Mouse (Mus musculus) layer of hippocampus, adult 8-10 months (tissue): ENCODE measurements at regions not wholly inside any gene's neighbourhood (a gene's known extent, or its start where the extent isn't known, plus 50 kb on each side); places are given as distances from the start of the nearest gene placed in this dataset.

ENCODE experiments used
- DNase-seq, 2 experiments: peaks; one replicate each; pipeline ENCODE4 v3.0.0; 2022; ENCODE audit warnings: low spot score in 2 of 2

DNA sequence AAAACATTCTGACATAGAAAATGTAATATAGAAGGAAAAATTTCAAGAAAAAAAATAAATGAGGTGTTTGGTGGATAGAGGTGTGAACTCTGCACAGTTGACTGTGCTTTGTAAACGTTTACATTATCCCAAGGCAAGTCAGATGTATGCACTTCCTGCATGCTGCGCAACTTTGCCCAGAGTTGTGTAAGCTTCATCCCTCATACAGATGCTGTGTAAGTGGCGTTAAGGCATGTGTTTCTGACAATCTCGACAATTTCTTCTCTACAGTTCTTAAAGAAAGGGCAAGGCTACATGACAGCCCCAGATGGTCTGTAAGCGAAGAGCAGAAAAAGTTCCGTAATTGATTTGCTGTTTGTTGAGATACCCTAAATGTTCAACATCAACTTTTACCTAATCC lies 476.6 kb upstream of the Pitx2 start:
- no peak for DNase-seq

DNA sequence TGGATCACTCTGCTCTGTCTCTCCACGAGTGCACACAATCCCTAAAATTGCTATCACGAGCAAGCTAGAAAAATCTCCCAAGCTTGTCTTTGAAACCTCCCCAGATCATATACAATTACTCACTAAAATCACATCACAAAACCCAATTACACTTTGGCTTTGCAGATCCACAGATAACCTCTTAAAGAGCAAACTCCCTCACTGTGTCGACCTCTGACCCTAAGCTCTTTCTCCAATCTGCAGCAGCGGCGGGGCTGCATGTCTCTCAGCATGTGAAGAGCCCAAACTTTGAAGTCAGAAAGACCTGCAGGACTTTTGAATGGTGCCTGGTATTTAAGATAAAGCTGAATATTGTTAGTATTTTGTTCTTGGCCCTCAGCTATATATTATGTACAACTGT lies 479.4 kb upstream of the Pitx2 start:
- DNase-seq = no peak

DNA sequence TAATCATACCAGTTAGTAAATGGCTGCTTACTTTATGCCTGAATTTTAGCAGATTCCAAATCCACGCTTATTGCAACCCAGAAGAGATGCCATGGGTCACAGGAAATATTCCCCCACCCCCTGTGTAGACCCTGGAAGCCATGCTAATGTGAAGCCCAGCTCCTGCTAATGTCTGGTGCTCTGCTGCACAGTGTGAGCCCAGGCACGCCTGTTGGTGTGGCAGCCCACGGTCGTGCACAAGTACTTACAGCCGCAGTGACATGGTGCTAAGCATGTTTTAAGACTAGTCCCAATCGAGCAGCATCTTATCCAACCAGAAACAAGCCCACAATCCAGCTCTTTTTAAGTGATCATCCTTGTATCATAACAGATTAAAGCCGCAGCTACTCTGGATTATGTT lies 480.5 kb upstream of the Pitx2 start:
- DNase-seq = no peak

- DNase-seq = no peak
Measured at GRCm38 (mm10) chr3:128707270-128707669, 492.4 kb upstream of the Pitx2 start.

DNA sequence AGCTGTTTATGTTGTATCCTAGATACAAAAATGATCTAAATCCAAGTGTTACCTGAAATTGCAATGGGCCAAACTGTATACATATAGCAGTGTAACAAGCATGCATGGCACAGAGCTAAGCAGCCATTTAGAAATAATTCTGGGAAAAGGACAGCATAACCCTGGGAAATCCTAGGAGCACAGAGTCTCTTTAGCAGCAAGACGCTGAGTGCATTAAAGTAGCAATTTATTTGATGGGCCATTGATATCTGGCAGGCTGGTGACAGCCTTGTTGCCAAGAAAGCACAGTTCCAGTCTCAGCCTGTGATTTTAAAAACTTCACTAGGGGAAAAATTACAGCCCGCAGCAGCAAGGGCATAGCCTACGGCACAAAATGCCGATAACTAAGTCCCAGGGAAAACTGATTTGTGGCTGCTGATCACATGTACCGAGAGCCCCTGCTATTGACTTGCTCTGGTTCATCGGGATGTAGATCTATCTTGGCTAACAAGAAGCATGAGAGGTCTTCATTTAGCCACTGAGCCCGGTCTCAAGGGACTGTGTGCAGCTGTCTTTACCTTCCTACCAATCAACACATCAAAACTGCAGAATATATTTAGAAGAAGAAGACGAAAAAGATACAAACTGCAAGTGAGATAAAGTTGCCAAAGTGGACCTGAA lies 531.1 kb upstream of the Pitx2 start:
- DNase-seq = no peak

DNA sequence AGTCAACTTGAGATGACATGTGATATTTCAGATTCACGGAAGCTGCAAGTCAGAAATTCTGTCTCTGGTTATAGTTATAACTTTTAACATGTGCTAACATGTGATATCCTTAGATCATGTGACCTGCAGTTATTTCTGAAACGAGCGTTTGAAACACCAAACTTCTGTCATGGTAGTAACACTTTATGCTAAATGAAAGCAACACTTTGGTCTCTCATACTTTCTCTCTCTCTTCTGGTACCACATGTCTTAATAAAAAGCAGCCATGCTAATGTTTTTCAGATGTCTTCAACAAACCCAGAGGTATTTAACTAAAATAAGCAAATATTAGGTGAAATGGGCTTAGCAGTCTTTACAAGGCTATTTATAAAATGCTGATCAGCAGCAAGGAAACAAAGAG lies 534.5 kb upstream of the Pitx2 start:
- no peak for DNase-seq

- no peak for DNase-seq
Measured at GRCm38 (mm10) chr3:128636960-128637755, 562.5 kb upstream of the Pitx2 start.

GRCm38 (mm10) chr3:128627696-128628095 lies 572.0 kb upstream of the Pitx2 start:
- DNase-seq = no peak

GRCm38 (mm10) chr3:128616675-128617074 lies 583.0 kb upstream of the Pitx2 start:
- no peak for DNase-seq

GRCm38 (mm10) chr3:128613657-128614056 lies 586.0 kb upstream of the Pitx2 start:
- no peak for DNase-seq

DNA sequence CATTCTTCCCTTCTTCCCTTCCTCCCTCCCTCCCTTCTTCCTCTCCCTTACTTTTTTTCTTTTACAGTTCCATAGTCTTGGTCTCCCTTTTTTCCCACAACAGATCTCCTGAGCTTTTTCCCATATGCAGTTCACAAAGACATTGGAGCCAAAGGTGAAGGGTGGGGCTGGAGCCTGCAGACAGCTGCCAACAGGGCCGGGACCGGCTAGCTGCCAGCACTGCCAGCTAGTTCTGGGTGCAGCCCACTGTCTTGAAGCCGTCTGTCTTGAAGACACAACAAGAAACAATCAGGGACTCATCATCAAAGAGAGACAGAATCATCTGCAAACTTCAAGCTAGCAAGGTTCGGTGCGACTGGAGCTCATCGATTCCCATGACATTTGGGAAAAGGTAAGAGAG lies 588.9 kb upstream of the Pitx2 start:
- no peak for DNase-seq

DNA sequence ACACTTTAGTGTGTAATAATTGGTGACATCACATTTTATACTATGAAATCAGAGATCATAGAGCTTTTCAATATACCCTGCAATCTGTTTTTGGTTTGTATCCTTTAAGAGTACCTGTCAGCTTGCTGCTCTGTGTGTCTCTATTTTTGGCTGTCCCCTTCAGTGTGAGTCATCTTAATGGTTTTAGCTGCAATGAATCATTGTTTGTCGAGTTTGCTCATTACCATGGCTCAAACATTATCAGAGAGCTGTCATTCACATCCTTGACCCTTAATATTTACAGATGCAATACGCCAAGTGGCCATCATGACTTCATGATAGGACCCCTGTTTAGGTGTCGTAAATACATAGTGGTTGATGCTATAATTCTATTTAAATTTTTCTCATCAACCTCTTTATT lies 591.0 kb upstream of the Pitx2 start:
- no peak for DNase-seq

DNA sequence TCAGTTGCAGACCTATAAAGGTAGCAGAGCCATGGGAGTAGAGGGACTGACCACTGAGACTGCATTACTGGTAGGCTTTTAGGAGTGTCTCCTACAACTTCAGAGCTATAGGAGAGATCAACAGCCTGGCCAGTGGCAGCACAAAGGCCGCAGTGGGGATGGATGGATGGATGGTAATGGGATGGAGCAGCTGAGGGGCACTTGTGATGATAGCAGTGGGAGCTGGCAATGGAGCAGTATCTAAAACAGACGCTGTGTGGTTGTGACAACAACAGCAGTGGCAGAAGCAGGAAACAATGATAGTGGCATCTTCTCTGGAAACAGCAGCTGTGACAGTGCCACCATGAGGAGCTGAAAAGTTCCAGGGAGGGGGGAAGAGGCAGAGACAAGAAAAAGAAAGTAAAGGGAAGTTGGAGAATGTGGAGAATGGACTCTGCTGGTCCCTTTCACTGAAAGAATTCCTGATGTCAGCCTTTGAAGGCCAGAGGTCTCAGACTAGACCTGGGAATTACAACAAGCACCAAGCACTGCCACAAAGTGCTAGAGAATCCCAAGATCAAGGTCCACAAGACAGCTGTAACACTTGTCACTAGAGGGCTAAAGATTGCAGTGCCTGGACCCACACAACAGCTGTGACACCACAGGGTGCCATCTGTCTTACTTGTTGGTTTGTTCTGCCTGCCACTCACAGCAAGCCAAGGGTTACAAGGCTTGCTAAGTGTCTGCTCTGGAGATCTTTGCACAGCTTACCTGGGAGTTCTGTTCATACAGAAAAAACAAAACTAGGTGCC lies 624.1 kb upstream of the Pitx2 start:
- DNase-seq = no peak

GRCm38 (mm10) chr3:128570551-128570950 lies 629.1 kb upstream of the Pitx2 start:
- DNase-seq = no peak

DNA sequence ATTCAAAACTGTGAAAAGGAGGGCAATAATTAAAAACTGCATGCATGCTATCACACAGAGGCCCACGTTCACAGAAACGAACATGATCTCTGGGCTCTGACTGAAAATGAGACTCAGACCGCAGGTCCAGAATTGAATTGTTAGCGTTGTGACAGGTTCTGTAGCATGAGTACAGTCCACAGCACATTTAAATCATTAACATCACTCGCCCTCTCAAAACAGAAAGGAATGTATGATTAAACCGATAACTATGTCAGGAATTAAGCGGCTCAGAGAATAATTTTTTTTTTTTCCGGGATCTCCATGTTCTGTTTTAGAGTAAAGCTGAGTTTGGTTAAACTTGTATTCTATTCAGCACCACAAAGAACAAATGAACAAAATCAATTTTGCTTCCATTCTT lies 634.3 kb upstream of the Pitx2 start:
- no peak for DNase-seq

DNA sequence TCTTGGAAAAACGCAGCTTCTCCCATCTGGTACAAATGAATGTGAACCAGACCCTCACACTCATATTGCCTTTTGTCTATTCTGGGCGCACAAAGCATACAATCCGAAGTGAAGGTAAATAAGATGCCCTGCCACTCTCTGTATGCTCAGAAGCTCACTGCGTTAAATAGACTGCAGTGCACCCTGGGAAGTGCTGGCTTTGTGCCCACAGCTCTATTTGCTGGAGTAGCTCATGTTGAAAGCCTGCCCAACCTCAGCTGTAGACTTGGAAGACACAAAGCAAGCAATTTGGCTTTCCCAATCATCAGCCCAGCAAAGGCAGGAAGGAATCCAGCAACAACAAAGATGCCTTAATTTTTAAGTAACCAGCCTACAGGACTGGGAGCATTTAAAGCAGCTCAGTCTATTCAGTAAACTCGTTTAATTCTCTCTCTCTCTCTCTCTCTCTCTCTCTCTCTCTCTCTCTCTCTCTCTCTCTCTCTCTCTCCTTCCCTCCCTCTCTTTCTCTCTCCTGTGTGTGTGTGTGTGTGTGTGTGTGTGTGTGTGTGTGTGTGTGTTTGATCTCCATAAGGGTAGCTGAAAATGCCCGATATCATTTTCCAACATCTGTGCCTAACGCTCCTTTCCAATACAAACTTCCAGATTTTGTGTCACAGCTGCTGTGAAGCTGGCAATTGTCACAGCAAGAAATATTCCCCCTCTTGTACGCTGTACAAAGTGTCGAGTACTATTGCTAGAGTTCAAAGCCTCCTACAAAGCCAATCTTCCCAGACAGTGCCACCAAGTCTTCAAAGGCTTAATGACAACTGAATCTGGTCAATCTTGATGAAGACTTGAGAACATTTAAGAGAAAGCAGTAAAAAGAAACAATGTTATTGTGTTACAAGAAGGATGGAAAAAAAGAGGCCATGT lies 650.5 kb upstream of the Fam241a start:
- peak; percentile 78 to 88 for DNase-seq

GRCm38 (mm10) chr3:128525427-128525826 lies 629.3 kb upstream of the Fam241a start:
- no peak for DNase-seq

DNA sequence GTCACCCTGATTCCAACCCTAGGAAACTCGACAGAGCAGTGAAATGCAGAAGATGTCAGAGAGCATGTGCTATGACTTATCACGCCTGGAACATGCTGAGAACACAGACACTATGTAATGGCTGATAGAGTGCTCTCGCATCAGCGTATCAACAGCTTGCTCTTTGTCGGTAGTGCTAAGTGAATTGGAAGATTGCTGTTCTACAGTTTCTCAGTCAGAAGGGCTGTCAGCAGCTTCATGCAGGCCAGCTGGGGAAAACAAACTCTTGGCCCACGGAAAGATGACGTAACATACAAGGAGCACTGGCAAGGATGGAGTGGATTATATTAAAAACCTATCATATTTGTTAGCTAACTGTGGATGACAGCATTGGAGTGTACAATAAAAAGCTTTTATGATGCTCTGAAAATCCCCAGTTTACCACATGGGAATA lies 624.6 kb upstream of the Fam241a start:
- DNase-seq = peak; percentile 64 to 70

DNA sequence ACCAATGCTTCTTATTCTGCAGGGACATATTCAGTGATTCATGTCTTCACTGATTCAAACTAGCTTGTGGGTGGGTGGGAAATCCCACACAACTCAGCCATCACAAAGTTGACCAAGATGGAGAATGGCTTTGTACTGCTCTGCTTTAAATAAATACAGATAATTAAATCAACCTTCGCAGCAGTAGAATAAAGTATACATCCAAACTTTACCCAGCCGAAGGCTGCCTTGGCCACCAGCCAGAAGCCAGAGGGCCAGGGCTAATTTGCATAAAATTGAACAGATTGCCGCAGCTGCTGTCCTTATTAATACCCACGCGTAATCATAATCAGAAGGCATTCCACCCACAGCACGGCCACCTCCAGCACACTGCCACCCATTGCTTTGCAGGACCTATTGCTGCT lies 623.8 kb upstream of the Fam241a start:
- DNase-seq = peak; percentile 53 to 69

- peak; percentile 26 to 35 for DNase-seq
Measured at GRCm38 (mm10) chr3:128518806-128519205, 622.7 kb upstream of the Fam241a start.

DNA sequence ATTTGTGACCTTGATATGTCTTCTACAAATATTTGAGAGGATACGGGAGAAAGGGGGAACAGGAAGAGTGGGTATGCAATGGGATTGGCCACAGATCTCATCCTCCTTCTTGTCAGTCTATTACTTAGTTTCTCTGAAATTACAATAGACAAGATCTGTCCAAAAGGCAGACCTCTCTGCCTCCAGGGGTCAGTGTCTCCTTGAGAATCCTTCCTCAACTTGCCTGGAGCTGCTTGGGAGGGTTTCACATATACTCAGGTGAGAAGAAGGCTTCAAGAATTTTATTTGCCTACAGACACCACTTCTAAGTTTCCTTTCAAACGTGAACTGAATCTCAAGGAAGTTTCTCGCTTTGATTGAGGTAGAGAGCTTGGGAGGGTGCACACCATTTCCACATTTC lies 575.0 kb upstream of the Fam241a start:
- DNase-seq = no peak
